Mouse (Mus musculus) stomach, postnatal 0 days (tissue): Measurements from ENCODE around the gene Cyb5r2. TPM values are rescaled to one million over a fixed set of nuclear protein-coding genes. Genes with fewer than 3 reads are reported as not detected.
A peak's percentile ranks its signal among the peaks of the same experiment; 100 is the strongest.

Experiments
- ATAC-seq: fragments of 200-750 bp; cut with Nextera tagmentation; 2 replicates; pipeline ENCODE4 v1.8.0; 2017; ENCODE audit not compliant: low FRiP score, low TSS enrichment
- DNase-seq: peaks from one replicate; pipeline ENCODE4 v3.0.0-alpha.2; 2016; ENCODE audit warnings: low spot score
- H3K27ac ChIP-seq: fragments of 300-500 bp; sonication (generic); replicated peaks from 2 replicates; pipeline ENCODE4 v1.5.1; 2014; ENCODE audit warnings: mild to moderate bottlenecking, control low read depth
- H3K27me3 ChIP-seq: fragments of 300-500 bp; sonication (generic); 2 replicates; pipeline ENCODE4 v1.6.1; 2014; ENCODE audit warnings: low read length; ENCODE audit not compliant: control insufficient read depth, insufficient read depth
- H3K36me3 ChIP-seq: fragments of 300-500 bp; sonication (generic); 2 replicates; pipeline ENCODE4 v1.6.1; 2014; ENCODE audit warnings: low read length, mixed read lengths; ENCODE audit not compliant: control insufficient read depth, insufficient read depth
- H3K4me1 ChIP-seq: fragments of 300-500 bp; sonication (generic); replicated peaks from 2 replicates; pipeline ENCODE4 v1.6.1; 2014; ENCODE audit warnings: antibody characterized with exemption; ENCODE audit not compliant: control insufficient read depth, insufficient read depth
- H3K4me2 ChIP-seq: fragments of 300-500 bp; sonication (generic); replicated peaks from 2 replicates; pipeline ENCODE4 v1.6.1; 2014; ENCODE audit warnings: low read depth, mild to moderate bottlenecking, control low read depth, moderate library complexity
- H3K4me3 ChIP-seq: fragments of 300-500 bp; sonication (generic); 2 replicates; pipeline ENCODE4 v1.5.1; 2014; ENCODE audit warnings: low read depth, low read length, control low read depth
- H3K9ac ChIP-seq: fragments of 300-500 bp; sonication (generic); 2 replicates; pipeline ENCODE4 v1.6.1; 2014; ENCODE audit warnings: mild to moderate bottlenecking, low read length, control low read depth, mixed read lengths
- H3K9me3 ChIP-seq: fragments of 300-500 bp; sonication (generic); 2 replicates; pipeline ENCODE4 v1.6.1; 2016; ENCODE audit warnings: low read length; ENCODE audit not compliant: control insufficient read depth
- CTCF ChIP-seq: IDR thresholded peaks from 2 replicates; pipeline ENCODE4 v1.5.1; 2016; ENCODE audit warnings: antibody characterized with exemption, low read depth, mild to moderate bottlenecking, moderate library complexity
- EP300 ChIP-seq: optimal IDR thresholded peaks from 2 replicates; pipeline ENCODE3; 2016; ENCODE audit warnings: antibody characterized with exemption
- WGBS: fragments of 180-500 bp; shearing (Covaris S2); extraction: QIAGEN DNeasy Blood & Tissue Kit; methylation state at CpG from one replicate; pipeline ENCODE4 v1.1.7; 2014; 5-methylcytosine and 5-hydroxymethylcytosine counted together
- polyA plus RNA-seq: library from polyadenylated mRNA; unstranded; fragments of >200 nt; fragmentation: Nextera tagmentation; extraction: Ambion mirVana; gene quantifications from 2 replicates; pipeline ENCODE4 v1.2.1, GENCODE M21; 2015

Gene Cyb5r2
- polyA plus RNA-seq, 1 experiment from 2014 or later, result 0.04 TPM

DNA sequence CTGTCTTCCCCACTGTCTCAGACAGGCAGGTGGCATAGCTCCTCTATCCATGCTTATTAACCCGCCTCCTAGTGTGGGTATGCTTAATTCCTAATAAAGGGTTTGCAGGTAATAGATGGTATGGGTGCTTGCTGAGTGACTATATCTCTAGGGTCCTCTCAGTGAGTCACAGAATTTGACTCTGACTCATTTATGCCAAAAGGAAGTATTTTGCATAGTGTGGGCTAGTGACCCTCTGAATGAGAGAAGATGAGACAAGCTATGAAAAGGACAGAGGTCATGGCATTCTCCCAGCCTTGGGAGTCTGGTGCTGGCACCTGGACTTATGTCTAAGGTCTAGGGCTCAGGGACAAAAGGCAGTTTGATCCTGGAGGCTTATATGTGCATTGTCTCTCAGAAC is 37.1 kb downstream of the Cyb5r2 start:
- WGBS, result 100% methylated on average over 1 of the region's 1 CpGs
- Histone ChIP-seq H3K4me3 (no peak overlapping the region), H3K4me2 (no peak overlapping the region), H3K4me1 (no peaks in the 10 kb centered on the region), H3K9me3 (no peaks in the 10 kb centered on the region), H3K27me3 (no peaks in the 10 kb centered on the region), H3K27ac (no peak overlapping the region), H3K9ac (no peak overlapping the region), H3K36me3 (peaks cover 27% of the 10 kb centered on the region)
- TF ChIP-seq EP300, result no peak
- no peak for TF ChIP-seq CTCF
- ATAC-seq (no peak), DNase-seq (no peak)

DNA sequence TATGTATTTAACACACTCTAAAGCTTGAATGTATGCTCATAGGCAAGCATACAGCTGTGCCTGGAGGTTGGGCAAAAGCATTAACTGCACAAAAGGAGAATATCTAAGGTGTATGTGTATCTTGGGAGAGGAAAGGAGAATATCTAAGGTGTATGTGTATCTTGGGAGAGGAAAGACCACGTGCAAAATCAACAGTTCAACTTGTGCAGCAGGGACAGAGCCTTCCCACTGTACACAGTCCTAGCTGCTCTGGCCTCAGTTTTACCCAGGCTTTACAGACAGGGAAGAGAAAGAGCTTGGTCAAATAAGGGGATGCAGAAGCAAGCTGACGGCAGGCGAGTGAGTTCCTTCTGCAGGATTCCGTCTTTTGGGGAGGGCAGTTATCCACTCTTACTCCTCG is 43.8 kb downstream of the Cyb5r2 start:
- Histone ChIP-seq H3K36me3 (0 out of 2 replicates have a peak, but pooled peaks cover under 1% of the 10 kb centered on the region), H3K27ac (no peak overlapping the region), H3K27me3 (no peaks in the 10 kb centered on the region), H3K9me3 (no peaks in the 10 kb centered on the region), H3K4me2 (no peak overlapping the region), H3K9ac (no peak overlapping the region), H3K4me1 (no peaks in the 10 kb centered on the region), H3K4me3 (no peak overlapping the region)
- ATAC-seq (peak; percentile 69), DNase-seq (no peak)
- no peak for TF ChIP-seq CTCF
- TF ChIP-seq EP300, result no peak
- 65% methylated on average over 5 of the region's 5 CpGs for WGBS

DNA sequence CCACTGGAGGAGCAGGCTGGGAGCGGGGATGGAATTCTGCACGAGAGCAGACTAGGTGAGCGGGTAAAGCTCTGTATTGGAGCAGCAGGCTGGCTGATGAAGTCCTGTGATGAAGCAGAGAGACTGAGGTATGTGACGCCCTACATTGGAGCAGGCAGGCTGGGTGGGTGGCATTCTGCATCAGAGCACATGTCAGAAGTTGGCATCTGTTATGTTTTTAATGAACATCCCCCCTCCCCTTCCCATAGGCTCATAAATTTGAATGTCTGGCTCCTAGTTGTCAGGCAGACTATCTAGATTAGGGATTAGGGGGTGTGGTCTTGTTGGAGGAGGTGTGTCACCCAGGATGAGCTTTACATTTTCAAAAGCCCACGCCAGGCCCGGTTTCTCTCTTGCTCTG is 45.1 kb downstream of the Cyb5r2 start:
- no peak overlapping the region for H3K9ac ChIP-seq
- no peak overlapping the region for H3K27ac ChIP-seq
- no peak overlapping the region for H3K4me3 ChIP-seq
- DNase-seq (no peak), ATAC-seq (no peak)
- 66% methylated on average over 6 of the region's 6 CpGs for WGBS
- no peaks in the 10 kb centered on the region for H3K4me1 ChIP-seq
- no peaks in the 10 kb centered on the region for H3K27me3 ChIP-seq
- H3K36me3 ChIP-seq, result no peaks in the 10 kb centered on the region
- TF ChIP-seq EP300 (no peak), CTCF (no peak)
- H3K4me2 ChIP-seq, result no peak overlapping the region
- no peaks in the 10 kb centered on the region for H3K9me3 ChIP-seq

DNA sequence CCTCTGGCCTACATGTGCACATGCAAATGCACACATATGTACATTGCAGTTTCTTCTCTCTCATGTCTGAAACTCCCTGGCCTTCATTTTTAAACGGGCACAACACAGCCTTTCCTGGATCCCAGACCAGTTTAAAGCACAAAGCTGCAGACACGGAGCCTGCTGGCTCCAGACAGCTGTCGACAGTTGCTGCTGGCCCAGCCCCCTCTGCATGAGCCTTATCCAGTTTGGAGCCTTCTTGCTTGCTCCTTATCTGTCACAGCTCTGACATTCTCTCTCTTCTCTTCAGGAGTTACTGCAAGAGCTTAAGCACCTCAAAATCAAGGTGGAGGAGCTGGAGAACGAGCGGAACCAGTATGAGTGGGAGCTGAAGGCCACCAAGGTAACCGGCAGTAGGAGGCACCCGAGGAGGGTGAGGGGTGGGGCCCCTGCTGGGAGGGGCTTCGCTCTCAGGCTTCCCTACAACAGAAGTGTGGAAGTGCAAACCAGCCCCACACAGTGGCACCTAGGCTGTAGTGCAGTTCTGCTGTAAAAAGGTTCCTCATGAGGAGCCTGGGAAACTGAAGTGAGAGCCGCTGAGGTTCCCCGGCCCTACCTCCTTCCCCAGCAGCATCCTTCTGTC is 49.2 kb downstream of the Cyb5r2 start:
- ATAC-seq (peak; percentile 96), DNase-seq (peak; percentile 93)
- 4% methylated on average over 10 of the region's 10 CpGs for WGBS
- H3K9me3 ChIP-seq, result no peaks in the 10 kb centered on the region
- peak overlapping the region; percentile 65 for H3K27ac ChIP-seq
- no peak overlapping the region; the same call in 1 of the 2 replicates for H3K4me3 ChIP-seq
- TF ChIP-seq CTCF, result peak; percentile 87
- TF ChIP-seq EP300, result peak; percentile 43
- no peaks in the 10 kb centered on the region for H3K4me1 ChIP-seq
- no peaks in the 10 kb centered on the region for H3K36me3 ChIP-seq
- no peaks in the 10 kb centered on the region for H3K27me3 ChIP-seq
- H3K9ac ChIP-seq, result peak overlapping the region; percentile 41; the same call in 1 of the 2 replicates
- peak overlapping the region; percentile 46 for H3K4me2 ChIP-seq

DNA sequence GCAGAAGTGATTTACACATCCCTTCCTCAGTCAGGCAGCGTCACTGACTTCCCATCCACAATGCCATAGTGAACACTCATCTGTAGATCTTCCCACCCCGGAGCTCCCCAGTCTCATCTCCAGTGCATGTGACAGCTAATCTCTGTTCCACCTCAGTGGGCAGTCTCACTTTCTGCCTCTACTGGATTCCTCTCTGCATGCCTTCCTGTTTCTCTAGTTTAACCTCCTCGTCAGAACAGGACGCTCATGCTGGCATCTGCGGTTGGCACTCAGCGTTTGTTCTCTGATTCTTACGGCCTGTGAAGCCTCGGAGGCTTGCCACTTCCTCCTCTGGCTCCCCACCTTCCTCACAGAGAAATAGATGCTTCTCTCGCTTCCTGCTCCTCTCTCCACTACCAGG is 50.2 kb downstream of the Cyb5r2 start:
- no peak for TF ChIP-seq CTCF
- no peak for TF ChIP-seq EP300
- WGBS, result 55% methylated on average over 9 of the region's 9 CpGs
- H3K4me3 ChIP-seq, result no peak overlapping the region
- DNase-seq (no peak), ATAC-seq (no peak)
- no peaks in the 10 kb centered on the region for H3K9me3 ChIP-seq
- H3K4me1 ChIP-seq, result no peaks in the 10 kb centered on the region
- no peaks in the 10 kb centered on the region for H3K36me3 ChIP-seq
- H3K27me3 ChIP-seq, result no peaks in the 10 kb centered on the region
- H3K9ac ChIP-seq, result no peak overlapping the region
- H3K4me2 ChIP-seq, result no peak overlapping the region
- H3K27ac ChIP-seq, result peak overlapping the region; percentile 65

DNA sequence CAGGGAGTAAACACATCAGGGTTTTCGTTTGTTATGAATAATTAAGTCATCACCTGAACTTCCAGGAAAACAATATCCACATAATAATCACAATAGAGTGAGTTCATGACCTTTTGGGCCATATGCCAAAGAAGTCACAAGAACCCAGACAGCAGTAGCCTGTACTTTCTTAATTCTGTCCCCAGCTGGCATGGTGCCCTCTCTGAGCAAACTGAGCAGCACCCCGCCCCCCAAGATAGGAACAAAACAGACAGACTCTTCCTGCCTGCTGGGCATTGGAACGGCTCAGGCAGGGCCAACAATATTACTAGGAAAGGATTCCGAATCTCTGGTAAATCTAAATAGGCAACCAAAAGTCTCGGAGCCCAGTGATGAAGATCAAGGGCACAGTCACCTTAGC is 51.9 kb downstream of the Cyb5r2 start:
- DNase-seq, result peak; percentile 72
- Histone ChIP-seq H3K27me3 (no peaks in the 10 kb centered on the region), H3K4me3 (no peak overlapping the region), H3K9ac (no peak overlapping the region), H3K9me3 (no peaks in the 10 kb centered on the region), H3K4me1 (no peaks in the 10 kb centered on the region), H3K27ac (peak overlapping the region; percentile 24; the same call in 1 of the 2 replicates), H3K36me3 (no peaks in the 10 kb centered on the region), H3K4me2 (no peak overlapping the region)
- TF ChIP-seq CTCF (no peak), EP300 (no peak)
- 0 out of 2 replicates have a peak, but pooled peaks have one; percentile 21 for ATAC-seq
- 38% methylated on average over 5 of the region's 5 CpGs for WGBS
